Mouse (Mus musculus) limb, embryonic 10.5 days (tissue): ENCODE data around the gene Grk5. TPM values are rescaled to one million over a fixed set of nuclear protein-coding genes. Genes with fewer than 3 reads are reported as not detected.
A peak's percentile ranks its signal among the peaks of the same experiment; 100 is the strongest.
"Not testable (repeated sequence)": the region's sequence is repeated elsewhere in the genome, so short reads cannot be mapped to it uniquely, and the experiment has no call there.

Experiments used
- DNase-seq: peaks from one replicate; pipeline ENCODE4 v3.0.0-alpha.2; 2017; ENCODE audit warnings: low spot score
- H3K27ac ChIP-seq: fragments of 300-500 bp; sonication (generic); 2 replicates; pipeline ENCODE4 v1.5.1; 2016; ENCODE audit warnings: mild to moderate bottlenecking
- H3K27me3 ChIP-seq: fragments of 300-500 bp; sonication (generic); 2 replicates; pipeline ENCODE4 v1.6.1; 2016; ENCODE audit warnings: low read depth, mild to moderate bottlenecking; ENCODE audit not compliant: poor library complexity, severe bottlenecking
- H3K36me3 ChIP-seq: fragments of 300-500 bp; sonication (generic); 2 replicates; pipeline ENCODE4 v1.6.1; 2016; ENCODE audit warnings: mild to moderate bottlenecking, moderate library complexity
- H3K4me1 ChIP-seq: fragments of 300-500 bp; sonication (generic); 2 replicates; pipeline ENCODE4 v1.6.1; 2016
- H3K4me3 ChIP-seq: fragments of 300-500 bp; sonication (generic); 2 replicates; pipeline ENCODE4 v1.5.1; 2016; ENCODE audit warnings: mild to moderate bottlenecking, moderate library complexity
- H3K9me3 ChIP-seq: fragments of 300-500 bp; sonication (generic); replicated peaks from 2 replicates; pipeline ENCODE4 v1.6.1; 2016; ENCODE audit warnings: mild to moderate bottlenecking
- WGBS: fragments of 180-500 bp; shearing (Covaris S2); methylation state at CpG from one replicate; pipeline ENCODE4 v1.1.7; 2016; 5-methylcytosine and 5-hydroxymethylcytosine counted together
- polyA plus RNA-seq: library from polyadenylated mRNA; unstranded; fragments of >200 nt; fragmentation: Nextera tagmentation; extraction: Ambion mirVana; gene quantifications from 2 replicates; pipeline ENCODE4 v1.2.1, GENCODE M21; 2016

The Grk5 gene
- 1.4 and 1.6 TPM in 2 replicates for polyA plus RNA-seq

DNA sequence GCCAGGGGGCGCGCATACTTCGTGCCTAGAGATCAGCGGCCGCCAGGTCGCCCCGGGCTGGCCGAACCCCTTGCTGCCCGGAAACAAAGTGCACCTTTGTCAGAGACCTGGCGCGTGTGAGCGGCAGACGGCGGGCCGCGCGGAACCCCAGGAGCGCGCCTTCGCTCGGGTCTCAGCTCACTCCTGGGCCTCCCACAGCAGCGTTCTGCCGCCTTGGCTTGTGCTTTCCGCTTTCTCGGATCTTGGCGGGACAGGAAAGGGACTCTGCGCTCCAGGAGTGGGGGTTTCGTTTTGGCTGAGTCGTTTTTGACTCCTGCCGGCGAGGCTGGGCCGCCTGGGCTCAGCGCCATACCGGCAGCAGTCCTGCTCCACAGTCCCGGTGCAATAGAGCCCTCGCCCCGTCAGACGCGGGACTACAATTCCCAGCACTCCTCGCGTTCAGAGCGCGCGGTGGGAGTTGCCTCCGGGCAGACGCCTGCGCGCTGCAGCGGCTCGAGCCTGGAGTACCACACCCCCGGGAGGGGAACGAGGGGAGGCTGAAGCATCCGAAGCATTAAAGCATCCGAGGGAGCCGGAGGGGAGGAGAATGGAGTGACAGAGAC lies at the start of gene Grk5:
TSS of gene Grk5 (plus strand) at position 36 of the 602 bp plus-strand sequence.
- under 1% methylated on average over 55 of the region's 55 CpGs for WGBS
- Histone ChIP-seq H3K36me3 (no peaks in the 10 kb centered on the region), H3K4me1 (peaks cover 20% of the 10 kb centered on the region), H3K4me3 (peak within 1 kb of the TSS; percentile 84), H3K27me3 (no peaks in the 10 kb centered on the region), H3K27ac (peak within 1 kb of the TSS; percentile 99), H3K9me3 (no peaks in the 10 kb centered on the region)
- DNase-seq = peak; percentile 95

DNA sequence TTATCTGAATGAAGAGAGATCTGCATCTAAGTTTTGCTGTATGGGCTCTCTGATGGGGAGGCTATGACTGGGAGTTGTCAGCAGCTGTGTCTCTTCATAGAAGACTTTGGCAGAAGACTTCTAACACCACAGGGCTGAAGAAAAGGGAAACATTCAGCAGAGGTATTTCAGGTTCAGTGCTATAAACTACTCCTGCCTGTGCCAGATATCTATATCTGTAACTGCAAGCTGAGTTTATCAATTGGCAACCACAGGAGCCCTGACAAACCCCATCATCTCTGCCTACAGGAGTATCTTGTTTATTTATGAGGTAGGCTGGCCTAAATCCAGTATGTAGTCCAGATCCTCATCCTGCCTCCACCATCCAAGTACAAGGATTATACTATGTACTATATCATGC lies 46.2 kb upstream of the Grk5 start:
- DNase-seq = no peak
- Histone ChIP-seq H3K4me1 (no peaks in the 10 kb centered on the region), H3K4me3 (no peak overlapping the region)

DNA sequence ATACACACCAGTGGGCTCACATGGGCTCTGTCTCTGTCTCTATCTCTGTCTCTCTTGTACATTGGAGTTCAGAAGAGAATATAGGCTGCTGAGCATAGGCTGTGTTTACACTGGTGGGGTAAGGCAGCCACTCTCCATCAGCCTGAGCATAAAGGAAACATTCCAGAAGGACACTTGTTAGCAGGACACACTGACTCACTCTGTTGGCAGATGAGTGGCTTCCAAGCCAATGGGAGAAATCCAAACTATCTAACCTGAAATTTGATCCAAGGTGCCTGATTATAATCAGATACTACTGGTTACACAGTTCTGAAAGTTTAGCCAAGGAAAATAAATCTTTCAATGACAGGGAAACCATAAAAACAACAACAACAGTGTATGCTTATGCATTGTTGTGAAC lies 43.8 kb upstream of the Grk5 start:
- H3K4me3 ChIP-seq = no peak overlapping the region
- DNase-seq = no peak
- no peak overlapping the region for H3K27ac ChIP-seq
- H3K9me3 ChIP-seq = no peaks in the 10 kb centered on the region
- H3K27me3 ChIP-seq = no peaks in the 10 kb centered on the region
- no peaks in the 10 kb centered on the region for H3K4me1 ChIP-seq
- H3K36me3 ChIP-seq = peaks cover 22% of the 10 kb centered on the region

More for the DNA sequence above, 46.2 kb upstream of the Grk5 start:
- peaks cover 30% of the 10 kb centered on the region for H3K36me3 ChIP-seq
- H3K27ac ChIP-seq = no peak overlapping the region
- no peaks in the 10 kb centered on the region for H3K9me3 ChIP-seq
- H3K27me3 ChIP-seq = no peaks in the 10 kb centered on the region

DNA sequence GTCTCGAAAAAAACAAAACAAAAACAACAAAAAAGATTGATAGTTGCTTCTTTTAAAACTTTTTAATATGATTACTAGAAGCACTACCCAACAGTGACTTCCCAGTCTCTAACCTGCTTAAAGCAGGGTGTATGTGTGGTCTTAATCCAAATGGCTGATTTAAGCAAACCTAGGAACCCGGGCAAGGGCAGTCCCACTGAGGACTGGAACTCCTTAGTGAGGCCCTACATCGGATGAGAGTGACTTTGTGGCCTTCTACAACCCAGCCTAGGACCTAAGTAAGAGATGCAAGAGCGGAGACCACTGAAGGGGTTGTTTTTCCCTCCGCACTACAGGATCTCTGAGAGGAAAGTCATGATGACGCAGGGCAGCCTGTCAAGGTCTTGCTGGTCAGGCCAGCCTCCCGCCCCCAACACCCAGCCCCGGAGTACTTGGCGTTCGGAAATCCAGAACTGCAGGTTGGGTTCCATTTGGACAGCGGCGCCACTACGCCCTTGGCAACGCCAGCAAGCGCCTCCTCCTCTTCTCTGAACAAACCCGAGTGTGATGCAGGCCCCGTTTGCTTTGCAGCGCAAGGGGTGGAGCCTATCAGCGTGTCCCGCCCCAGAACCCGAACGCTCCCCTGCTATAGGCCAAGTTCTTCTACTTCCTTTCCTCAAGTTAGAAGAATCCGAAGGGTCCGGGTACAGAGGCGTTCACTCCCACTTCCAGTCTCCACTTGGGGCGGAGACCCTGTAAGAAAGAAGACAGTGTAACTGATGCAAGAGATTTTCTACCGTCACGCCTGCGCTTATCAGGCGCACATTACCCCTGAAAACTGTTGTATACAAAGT lies 28.5 kb upstream of the Grk5 start, which contains the start of gene Sfxn4:
TSS of gene Sfxn4 (minus strand) at position 612 of the 833 bp plus-strand sequence.
- Histone ChIP-seq H3K9me3 (no peaks in the 10 kb centered on the region), H3K36me3 (peaks cover 30% of the 10 kb centered on the region), H3K4me3 (peak within 1 kb of the TSS; percentile 69), H3K27ac (peak within 1 kb of the TSS; percentile 85), H3K4me1 (peaks cover 7% of the 10 kb centered on the region; the same call in 1 of the 2 replicates), H3K27me3 (no peaks in the 10 kb centered on the region)
- WGBS = 5% methylated on average over 30 of the region's 30 CpGs
- DNase-seq = peak; percentile 87

DNA sequence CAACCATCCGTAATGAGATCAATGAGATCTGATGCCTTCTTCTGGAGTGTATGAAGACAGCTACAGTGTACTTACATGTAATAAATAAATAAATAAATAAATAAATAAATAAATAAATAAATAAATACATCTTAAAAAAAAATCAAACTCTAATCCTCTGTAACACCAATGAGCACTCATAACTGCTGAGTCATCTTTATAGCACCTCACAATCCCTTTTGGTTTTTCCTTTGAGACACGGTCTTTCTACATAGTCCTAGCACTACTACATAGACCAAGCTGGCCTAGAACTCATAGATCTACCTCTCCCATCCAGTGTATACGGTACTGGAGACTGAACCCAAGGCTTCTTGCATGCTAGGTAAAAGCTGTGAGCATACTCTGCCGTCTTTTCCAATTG lies 23.4 kb upstream of the Grk5 start:
- H3K9me3 ChIP-seq, H3K27ac ChIP-seq, DNase-seq, H3K4me1 ChIP-seq, H3K4me3 ChIP-seq, H3K27me3 ChIP-seq: not testable (repeated sequence)
- WGBS = 97% methylated on average over 4 of the region's 4 CpGs
- H3K36me3 ChIP-seq = peaks cover 59% of the 10 kb centered on the region

DNA sequence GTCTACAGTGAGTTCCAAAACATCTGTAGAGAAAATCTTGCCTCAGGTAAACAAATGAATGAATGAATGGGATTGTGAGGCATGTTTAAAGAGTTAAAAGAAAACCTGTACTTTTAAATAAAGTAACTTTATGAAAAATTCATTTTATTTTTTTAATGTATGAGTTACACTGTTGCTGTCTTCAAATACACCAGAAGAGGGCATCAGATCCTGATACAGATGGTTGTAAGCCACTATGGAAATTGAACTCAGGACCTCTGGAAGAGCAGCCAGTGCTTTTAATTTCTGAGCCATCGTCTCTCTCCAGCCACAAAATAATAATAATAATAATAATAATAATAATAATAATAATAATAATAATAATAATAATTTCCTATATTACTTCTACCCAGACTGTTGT lies 19.1 kb upstream of the Grk5 start:
- H3K36me3 ChIP-seq = peaks cover 45% of the 10 kb centered on the region

DNA sequence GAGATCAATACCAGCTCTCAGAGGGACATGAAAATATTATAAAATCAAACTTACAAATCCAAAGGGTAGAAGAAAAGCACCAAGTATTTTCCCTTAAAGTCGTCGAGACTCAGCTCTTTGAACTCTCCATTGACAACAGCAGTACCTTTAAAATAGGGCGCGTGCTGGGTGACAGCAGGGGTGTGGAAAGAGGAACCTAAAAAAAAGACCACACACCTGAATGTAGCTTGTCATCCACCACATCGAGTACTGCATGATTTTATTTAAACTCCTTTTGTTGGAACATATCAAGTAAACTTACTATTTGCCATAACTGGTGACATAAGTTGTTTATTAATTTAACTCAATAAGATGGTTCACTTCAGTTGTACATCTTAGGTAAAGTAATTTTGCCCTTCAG lies 18.2 kb upstream of the Grk5 start:
- 93% methylated on average over 5 of the region's 5 CpGs for WGBS
- peaks cover 12% of the 10 kb centered on the region for H3K4me1 ChIP-seq
- no peaks in the 10 kb centered on the region for H3K9me3 ChIP-seq
- no peak overlapping the region for H3K4me3 ChIP-seq
- DNase-seq = no peak
- peaks cover 44% of the 10 kb centered on the region for H3K36me3 ChIP-seq
- H3K27ac ChIP-seq = no peak overlapping the region
- no peaks in the 10 kb centered on the region for H3K27me3 ChIP-seq

More for the DNA sequence above, 19.1 kb upstream of the Grk5 start:
- Histone ChIP-seq H3K9me3 (no peaks in the 10 kb centered on the region), H3K27me3 (no peaks in the 10 kb centered on the region), H3K27ac (no peak overlapping the region), H3K4me3 (no peak overlapping the region), H3K4me1 (peaks cover 12% of the 10 kb centered on the region)
- no peak for DNase-seq
- WGBS = 87% methylated on average over 1 of the region's 1 CpGs

DNA sequence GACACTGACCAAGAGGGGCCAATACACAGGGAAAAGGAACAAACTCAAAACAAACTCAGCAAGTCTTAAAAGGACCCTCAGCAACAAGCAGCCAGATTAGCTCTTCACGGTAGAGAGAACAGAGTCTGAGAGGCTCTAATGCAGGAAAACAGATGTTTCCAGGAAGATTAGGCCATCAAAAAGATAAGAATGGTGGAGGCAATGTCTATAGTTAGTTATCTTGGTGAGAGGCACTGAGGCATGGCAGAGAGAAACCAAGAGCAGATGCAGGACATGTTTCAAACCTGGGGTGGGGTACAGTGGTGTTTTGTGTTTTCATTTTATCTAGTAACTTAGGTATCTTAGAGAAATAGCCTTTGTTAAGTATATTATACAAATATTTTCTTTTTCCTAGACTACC lies 17.3 kb upstream of the Grk5 start:
- Histone ChIP-seq H3K27me3 (no peaks in the 10 kb centered on the region), H3K9me3 (no peaks in the 10 kb centered on the region), H3K36me3 (peaks cover 38% of the 10 kb centered on the region), H3K4me3 (no peak overlapping the region), H3K27ac (no peak overlapping the region), H3K4me1 (peaks cover 12% of the 10 kb centered on the region)
- WGBS = 67% methylated on average over 1 of the region's 1 CpGs
- DNase-seq = no peak

DNA sequence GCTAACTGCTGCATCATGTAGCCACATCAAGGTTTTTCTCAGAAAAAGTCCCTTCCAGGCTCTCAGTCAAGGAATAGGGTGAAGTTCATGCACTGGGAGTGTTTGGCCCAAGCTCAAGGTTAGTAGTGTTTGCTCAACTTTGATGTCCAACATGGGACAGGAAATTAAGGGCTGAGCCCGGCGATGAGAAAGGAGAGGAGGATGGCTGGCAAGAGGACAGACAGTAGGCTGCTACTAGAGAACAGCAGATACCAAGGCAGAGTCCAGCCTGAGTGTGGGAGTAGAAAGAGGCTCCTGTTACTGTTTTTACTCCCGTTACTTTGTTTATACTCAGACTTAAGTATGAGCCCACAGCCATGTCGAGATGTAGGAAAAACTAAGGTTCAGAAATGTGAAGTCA lies 16.0 kb upstream of the Grk5 start:
- peaks cover 28% of the 10 kb centered on the region for H3K36me3 ChIP-seq
- peak overlapping the region; percentile 80; the same call in 1 of the 2 replicates for H3K27ac ChIP-seq
- WGBS = 31% methylated on average over 4 of the region's 4 CpGs
- DNase-seq = peak; percentile 31
- H3K4me3 ChIP-seq = peak overlapping the region; percentile 68
- H3K9me3 ChIP-seq = no peaks in the 10 kb centered on the region
- H3K4me1 ChIP-seq = peaks cover 12% of the 10 kb centered on the region
- H3K27me3 ChIP-seq = no peaks in the 10 kb centered on the region

DNA sequence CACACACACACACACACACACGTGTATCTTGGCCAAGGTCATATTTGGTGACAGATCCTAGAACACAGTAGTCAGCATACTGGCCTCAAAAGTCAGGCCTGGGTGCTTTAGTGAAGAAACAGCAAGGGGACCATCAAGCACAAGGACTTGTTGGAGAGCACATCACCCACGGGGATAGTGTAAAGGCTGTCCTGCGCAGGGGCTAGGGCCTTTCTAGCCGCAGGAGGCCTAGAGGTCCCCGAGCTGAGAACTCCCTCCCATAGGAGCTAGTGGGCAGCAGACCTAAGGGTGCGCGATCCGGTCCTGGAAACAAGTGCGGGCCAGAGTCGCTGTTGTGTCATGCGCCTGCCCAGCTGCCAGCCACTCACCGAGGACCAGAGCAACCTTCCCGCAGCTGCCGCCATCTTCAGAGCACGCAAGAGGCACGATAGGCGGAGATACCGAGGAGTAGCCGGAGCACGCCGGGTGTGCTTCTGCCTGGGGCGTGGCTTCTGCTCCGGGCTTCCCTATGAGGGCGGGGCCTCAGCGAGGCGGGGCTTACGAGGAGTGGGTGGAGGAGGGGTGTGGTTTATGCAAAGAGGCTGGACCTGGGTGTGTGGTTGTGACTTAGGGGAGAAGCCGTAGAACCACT lies 15.4 kb upstream of the Grk5 start, which contains the start of gene Prdx3:
TSS of gene Prdx3 (minus strand) at position 493 of the 631 bp plus-strand sequence.
- peak; percentile 90 for DNase-seq
- Histone ChIP-seq H3K36me3 (peaks cover 21% of the 10 kb centered on the region), H3K4me1 (peaks cover 12% of the 10 kb centered on the region), H3K9me3 (no peaks in the 10 kb centered on the region), H3K27ac (peak within 1 kb of the TSS; percentile 80), H3K4me3 (peak within 1 kb of the TSS; percentile 68), H3K27me3 (no peaks in the 10 kb centered on the region)
- under 1% methylated on average over 28 of the region's 28 CpGs for WGBS

DNA sequence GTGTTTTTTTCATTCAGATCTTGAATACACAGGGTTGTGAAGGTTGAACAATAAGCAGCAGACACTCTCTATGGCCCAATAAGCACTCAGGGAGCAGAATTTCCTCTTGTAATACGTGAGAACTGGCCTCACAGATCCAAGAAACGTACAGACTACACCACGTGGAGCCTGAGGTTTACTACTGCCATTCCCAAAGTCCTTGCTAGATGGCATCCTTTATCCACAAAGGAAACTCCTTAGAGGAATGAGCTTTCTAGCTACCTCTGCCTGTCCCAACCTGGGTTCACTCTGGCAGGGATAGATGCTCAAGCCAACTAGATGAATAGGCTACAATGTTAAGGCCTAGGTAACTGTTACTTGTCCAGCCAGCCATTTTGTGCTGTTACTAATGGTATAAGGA lies 6.4 kb upstream of the Grk5 start:
- no peak for DNase-seq
- Histone ChIP-seq H3K9me3 (no peaks in the 10 kb centered on the region), H3K4me1 (no peaks in the 10 kb centered on the region), H3K27me3 (no peaks in the 10 kb centered on the region), H3K36me3 (no peaks in the 10 kb centered on the region), H3K4me3 (no peak overlapping the region), H3K27ac (no peak overlapping the region)
- 8% methylated on average over 3 of the region's 3 CpGs for WGBS

DNA sequence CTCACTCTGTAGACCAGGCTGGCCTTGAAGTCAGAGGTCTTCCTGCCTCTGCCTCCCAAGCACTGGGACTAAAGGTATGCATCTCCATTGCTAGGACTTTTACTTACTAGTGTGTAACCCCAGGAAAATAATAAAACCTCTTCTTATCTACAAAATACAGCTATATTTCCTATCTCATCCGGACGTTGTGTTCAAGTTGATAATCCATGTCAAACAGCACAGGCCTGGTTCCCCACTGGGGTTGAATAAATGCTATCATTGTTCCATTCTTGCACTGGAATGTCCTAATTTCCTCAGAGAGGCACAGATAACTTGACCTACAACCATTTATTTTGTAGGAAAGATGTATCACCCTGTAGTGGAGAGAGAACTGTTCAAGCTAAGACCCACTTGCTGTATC lies 1.9 kb upstream of the Grk5 start:
- H3K27me3 ChIP-seq = no peaks in the 10 kb centered on the region

More for the DNA sequence above, 1.9 kb upstream of the Grk5 start:
- no peak overlapping the region for H3K27ac ChIP-seq
- H3K9me3 ChIP-seq = no peaks in the 10 kb centered on the region
- no peaks in the 10 kb centered on the region for H3K36me3 ChIP-seq
- 92% methylated on average over 2 of the region's 2 CpGs for WGBS
- peaks cover 20% of the 10 kb centered on the region for H3K4me1 ChIP-seq
- no peak for DNase-seq
- H3K4me3 ChIP-seq = no peak overlapping the region
